Mouse (Mus musculus) limb, embryonic 11.5 days (tissue): Measurements from ENCODE around the gene Tirap. TPM values are rescaled to one million over a fixed set of nuclear protein-coding genes. Genes with fewer than 3 reads are reported as not detected.

Source experiments
- ATAC-seq: fragments of 200-750 bp; cut with Nextera tagmentation; 2 replicates; pipeline ENCODE4 v1.8.0; 2017; ENCODE audit warnings: low read depth; ENCODE audit not compliant: insufficient number of reproducible peaks, low FRiP score, low TSS enrichment
- DNase-seq: peaks from one replicate; pipeline ENCODE4 v3.0.0-alpha.2; 2015; ENCODE audit warnings: low spot score
- H3K27ac ChIP-seq: fragments of 300-500 bp; sonication (generic); replicated peaks from 2 replicates; pipeline ENCODE4 v1.5.1; 2014; ENCODE audit warnings: low read depth, mild to moderate bottlenecking, low read length
- H3K27me3 ChIP-seq: fragments of 300-500 bp; sonication (generic); 2 replicates; pipeline ENCODE4 v1.6.1; 2014; ENCODE audit warnings: mild to moderate bottlenecking, low read length, mixed read lengths; ENCODE audit not compliant: control insufficient read depth, insufficient read depth
- H3K36me3 ChIP-seq: fragments of 300-500 bp; sonication (generic); 2 replicates; pipeline ENCODE4 v1.6.1; 2014; ENCODE audit warnings: mild to moderate bottlenecking, low read length, moderate library complexity, mixed read lengths; ENCODE audit not compliant: control insufficient read depth, insufficient read depth
- H3K4me1 ChIP-seq: fragments of 300-500 bp; sonication (generic); 2 replicates; pipeline ENCODE4 v1.6.1; 2014; ENCODE audit warnings: low read length, mixed read lengths; ENCODE audit not compliant: control insufficient read depth, insufficient read depth
- H3K4me2 ChIP-seq: fragments of 300-500 bp; sonication (generic); 2 replicates; pipeline ENCODE4 v1.6.1; 2014; ENCODE audit warnings: low read depth, mild to moderate bottlenecking, moderate library complexity; ENCODE audit not compliant: severe bottlenecking
- H3K4me3 ChIP-seq: fragments of 300-500 bp; sonication (generic); 2 replicates; pipeline ENCODE4 v1.5.1; 2014; ENCODE audit warnings: low read depth, low read length
- H3K9ac ChIP-seq: fragments of 300-500 bp; sonication (generic); 2 replicates; pipeline ENCODE4 v1.6.1; 2014; ENCODE audit warnings: mild to moderate bottlenecking, low read length
- H3K9me3 ChIP-seq: fragments of 300-500 bp; sonication (generic); 2 replicates; pipeline ENCODE4 v1.6.1; 2016; ENCODE audit warnings: low read length; ENCODE audit not compliant: control insufficient read depth
- WGBS: fragments of 180-500 bp; shearing (Covaris S2); extraction: QIAGEN DNeasy Blood & Tissue Kit; methylation state at CpG from one replicate; pipeline ENCODE4 v1.1.7; 2014; 5-methylcytosine and 5-hydroxymethylcytosine counted together
- polyA plus RNA-seq: library from polyadenylated mRNA; unstranded; fragments of >200 nt; fragmentation: Nextera tagmentation; extraction: Ambion mirVana; gene quantifications from 2 replicates; pipeline ENCODE4 v1.2.1, GENCODE M21; 2014

Gene Tirap
- polyA plus RNA-seq, 1 experiment from 2014 or later, result 19.1 TPM

- Histone ChIP-seq H3K4me3 (peak overlapping the region; percentile 56), H3K4me2 (peak overlapping the region; percentile 85), H3K27me3 (no peaks in the 10 kb centered on the region), H3K36me3 (no peaks in the 10 kb centered on the region), H3K9ac (peak overlapping the region; percentile 70), H3K27ac (no peak overlapping the region), H3K4me1 (peaks cover 5% of the 10 kb centered on the region; the same call in 1 of the 2 replicates), H3K9me3 (no peaks in the 10 kb centered on the region)
- no peak for DNase-seq
- peak; percentile 39; the same call in 1 of the 2 replicates for ATAC-seq
- WGBS, result 27% methylated on average over 18 of the region's 18 CpGs
Observed at GRCm38 (mm10) chr9:35198945-35199771, 933 bp downstream of the Tirap start.

DNA sequence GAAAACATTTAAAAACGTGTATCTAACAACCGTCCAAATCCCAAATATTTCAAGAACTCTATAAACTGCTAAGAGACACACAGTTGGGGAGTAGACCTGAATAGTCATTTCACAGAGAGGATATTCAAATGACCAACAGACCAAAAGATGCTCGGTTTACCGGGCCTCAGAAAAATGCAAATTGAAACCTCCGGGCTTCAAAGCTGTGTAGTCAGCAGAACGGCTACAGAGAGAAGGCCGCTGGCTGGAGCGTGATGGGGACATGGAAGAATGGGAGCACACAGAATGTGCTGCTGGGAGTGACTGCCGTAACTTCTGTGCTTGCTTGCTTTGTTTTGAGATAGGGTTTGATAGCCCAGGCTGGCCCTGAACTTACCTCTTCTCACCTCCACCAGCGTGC is 1.7 kb downstream of the Tirap start:
- no peak overlapping the region; the same call in 1 of the 2 replicates for H3K4me2 ChIP-seq
- H3K4me1 ChIP-seq, result peaks cover 5% of the 10 kb centered on the region; the same call in 1 of the 2 replicates
- DNase-seq, result no peak
- 84% methylated on average over 10 of the region's 10 CpGs for WGBS
- no peak for ATAC-seq
- no peak overlapping the region for H3K27ac ChIP-seq
- no peaks in the 10 kb centered on the region for H3K36me3 ChIP-seq
- H3K4me3 ChIP-seq, result no peak overlapping the region
- no peaks in the 10 kb centered on the region for H3K27me3 ChIP-seq
- H3K9ac ChIP-seq, result no peak overlapping the region
- no peaks in the 10 kb centered on the region for H3K9me3 ChIP-seq

GRCm38 (mm10) chr9:35197625-35198024 is 2.5 kb downstream of the Tirap start:
- Histone ChIP-seq H3K9ac (no peak overlapping the region), H3K9me3 (no peaks in the 10 kb centered on the region), H3K27ac (no peak overlapping the region), H3K36me3 (no peaks in the 10 kb centered on the region), H3K27me3 (no peaks in the 10 kb centered on the region), H3K4me1 (peaks cover 5% of the 10 kb centered on the region; the same call in 1 of the 2 replicates), H3K4me2 (no peak overlapping the region), H3K4me3 (no peak overlapping the region)
- ATAC-seq (no peak), DNase-seq (no peak)
- WGBS, result 91% methylated on average over 3 of the region's 3 CpGs

- 94% methylated on average over 3 of the region's 3 CpGs for WGBS
- ATAC-seq, result no peak
Observed at GRCm38 (mm10) chr9:35194048-35194447, 6.0 kb downstream of the Tirap start.

GRCm38 (mm10) chr9:35192983-35193542 is 7.0 kb downstream of the Tirap start:
- Histone ChIP-seq H3K27ac (no peak overlapping the region), H3K36me3 (peaks cover 5% of the 10 kb centered on the region; the same call in 1 of the 2 replicates), H3K27me3 (no peaks in the 10 kb centered on the region), H3K4me2 (no peak overlapping the region), H3K9ac (no peak overlapping the region), H3K9me3 (no peaks in the 10 kb centered on the region), H3K4me1 (no peaks in the 10 kb centered on the region), H3K4me3 (no peak overlapping the region)
- ATAC-seq (no peak), DNase-seq (no peak)
- 76% methylated on average over 11 of the region's 11 CpGs for WGBS

More at GRCm38 (mm10) chr9:35194048-35194447, 6.0 kb downstream of the Tirap start:
- Histone ChIP-seq H3K27me3 (no peaks in the 10 kb centered on the region), H3K36me3 (no peaks in the 10 kb centered on the region; the same call in 1 of the 2 replicates), H3K4me2 (no peak overlapping the region), H3K4me1 (no peaks in the 10 kb centered on the region), H3K27ac (no peak overlapping the region), H3K4me3 (no peak overlapping the region), H3K9me3 (no peaks in the 10 kb centered on the region), H3K9ac (no peak overlapping the region)
- no peak for DNase-seq

- H3K4me2 ChIP-seq, result no peak overlapping the region
- ATAC-seq (no peak), DNase-seq (no peak)
- H3K27me3 ChIP-seq, result no peaks in the 10 kb centered on the region
- no peaks in the 10 kb centered on the region for H3K9me3 ChIP-seq
- H3K4me1 ChIP-seq, result no peaks in the 10 kb centered on the region
- H3K9ac ChIP-seq, result no peak overlapping the region
- no peak overlapping the region for H3K4me3 ChIP-seq
- no peak overlapping the region for H3K27ac ChIP-seq
- WGBS, result 83% methylated on average over 22 of the region's 22 CpGs
- peaks cover 8% of the 10 kb centered on the region for H3K36me3 ChIP-seq
Observed at GRCm38 (mm10) chr9:35188700-35189099, 11.4 kb downstream of the Tirap start.

GRCm38 (mm10) chr9:35187351-35187903 is 12.7 kb downstream of the Tirap start:
- ATAC-seq (no peak), DNase-seq (no peak)
- Histone ChIP-seq H3K36me3 (peaks cover 8% of the 10 kb centered on the region), H3K4me1 (no peaks in the 10 kb centered on the region), H3K27ac (no peak overlapping the region), H3K9ac (no peak overlapping the region), H3K4me2 (no peak overlapping the region), H3K9me3 (no peaks in the 10 kb centered on the region), H3K4me3 (no peak overlapping the region), H3K27me3 (no peaks in the 10 kb centered on the region)
- WGBS, result 89% methylated on average over 10 of the region's 10 CpGs

- Histone ChIP-seq H3K9me3 (no peaks in the 10 kb centered on the region), H3K4me1 (no peaks in the 10 kb centered on the region), H3K4me3 (no peak overlapping the region), H3K4me2 (no peak overlapping the region), H3K27ac (no peak overlapping the region), H3K36me3 (peaks cover 8% of the 10 kb centered on the region), H3K27me3 (no peaks in the 10 kb centered on the region), H3K9ac (no peak overlapping the region)
- no peak for ATAC-seq
- 82% methylated on average over 4 of the region's 4 CpGs for WGBS
- no peak for DNase-seq
Observed at GRCm38 (mm10) chr9:35186430-35186829, 13.7 kb downstream of the Tirap start.
